ENCODE assay signal across 32 mouse cellular contexts in genomic region chr1:106007581-106007980, GRCm38 (mm10). TPM values are rescaled to one million over a fixed set of nuclear protein-coding genes. Genes with fewer than 3 reads are reported as not detected.
DNase-seq lines count a peak whose midpoint lies in the region; ATAC-seq and TF ChIP-seq lines count a peak whose summit lies in the region.
"Had no signal": no experiment of that assay in that cellular context is flagged by ENCODE, and none has a peak within 500 bp of the region (broad histone marks: within the 10 kb centered on the region; RNA-seq: fewer than 3 reads in every experiment).

No protein-coding gene starts in this region.

- no peak for TF ChIP-seq CTCF in MEL (IDR thresholded peaks at IDR 0.05 in 2 of 3, conservative IDR thresholded peaks at IDR 0.05 in 1 of 3; ENCODE audit: control insufficient read depth in 1 of 3, insufficient read depth in 1 of 3, low read depth in 2 of 3, low read length in 3 of 3, poor library complexity in 1 of 3, severe bottlenecking in 1 of 3)

- 0 out of 2 replicates have a peak, but pooled peaks have one; percentile 29 for ATAC-seq in heart, embryonic 12.5 days (ENCODE audit: insufficient number of reproducible peaks, low FRiP score)
- ATAC-seq: forebrain, embryonic 16.5 days; hindbrain, postnatal 0 days; intestine, postnatal 0 days; midbrain, embryonic 16.5 days had no signal

- H3K79me2 ChIP-seq in MEL (ENCODE audit: control insufficient read depth, insufficient read depth, low read length, poor library complexity): no peaks in the 10 kb centered on the region

- intact Hi-C loops in heart, postnatal 10 days (cut with DNase I): no loop called here

- DNase-seq in adrenal gland, adult (ENCODE audit: inconsistent age in 2 of 2, low spot score in 1 of 2): peak; percentile 54 to 63
- no peak for DNase-seq in adrenal gland, postnatal 4 days (ENCODE audit: low spot score in 2 of 2)
- DNase-seq in heart, postnatal 10 days: no peak
- peak; percentile 49 for DNase-seq in MEL (ENCODE audit: low read depth, low spot score)
- peak; percentile 24 for DNase-seq in brain, adult 2 months (ENCODE audit: low read depth, low spot score)
- no peak for DNase-seq in B cell, adult 2 months
- DNase-seq in cerebellum, adult 9-10 months: no peak
- DNase-seq: cerebellum, adult 11-12 months; cerebellum, postnatal 10 days; gastrocnemius, postnatal 10 days; heart, postnatal 14 days; kidney, adult 9 months; kidney, postnatal 14 days; layer of hippocampus, adult 9-11 months; lung, embryonic 14.5 days; lung, postnatal 14 days; right cerebral cortex, adult 18-20 months; thymus, adult 2 months; thymus, postnatal 36 days had no signal

- no peak overlapping the region for H3K4me3 ChIP-seq in heart, embryonic 12.5 days
- H3K4me3 ChIP-seq in MEL (ENCODE audit: control insufficient read depth in 1 of 2, insufficient read depth in 1 of 2, low read depth in 2 of 2, low read length in 2 of 2): no peak overlapping the region
- H3K4me3 ChIP-seq: erythroblast, embryonic 14.5 days; heart, embryonic 10.5 days; hindbrain, embryonic 12.5 days; limb, embryonic 10.5 days; limb, embryonic 15.5 days had no signal

- no peak for TF ChIP-seq RAD21 in MEL (IDR thresholded peaks at IDR 0.05; ENCODE audit: low read depth, low read length)

- H3K9ac ChIP-seq in heart, embryonic 12.5 days: no peak overlapping the region
- H3K9ac ChIP-seq in MEL (ENCODE audit: control insufficient read depth, low read depth, low read length, poor library complexity, severe bottlenecking): no peak overlapping the region
- H3K9ac ChIP-seq: hindbrain, embryonic 12.5 days; limb, embryonic 15.5 days; liver, embryonic 14.5 days; lung, embryonic 14.5 days had no signal

- H3K9me3 ChIP-seq in heart, embryonic 12.5 days (replicated peaks): no peaks in the 10 kb centered on the region
- H3K9me3 ChIP-seq in MEL (replicated peaks; ENCODE audit: insufficient read depth, low read length): no peaks in the 10 kb centered on the region
- H3K9me3 ChIP-seq: G1E; heart, embryonic 10.5 days; hindbrain, embryonic 12.5 days; limb, embryonic 10.5 days; limb, embryonic 15.5 days had no signal

- no peak overlapping the region for H3K4me2 ChIP-seq in heart, embryonic 12.5 days
- H3K4me2 ChIP-seq: hindbrain, embryonic 12.5 days; limb, embryonic 15.5 days; lung, embryonic 14.5 days; midbrain, embryonic 11.5 days had no signal

- TF ChIP-seq POLR2A in MEL (IDR thresholded peaks at IDR 0.05; ENCODE audit: control insufficient read depth in 1 of 2, insufficient read depth in 1 of 2, low read depth in 1 of 2, low read length in 2 of 2, poor library complexity in 1 of 2): no peak

- no peak overlapping the region for H3K27ac ChIP-seq in heart, embryonic 12.5 days (ENCODE audit: poor library complexity, severe bottlenecking)
- no peak overlapping the region for H3K27ac ChIP-seq in MEL (ENCODE audit: control insufficient read depth, low read depth, low read length)
- H3K27ac ChIP-seq: heart, embryonic 10.5 days; hindbrain, embryonic 12.5 days; hindbrain, postnatal 0 days; limb, embryonic 10.5 days; limb, embryonic 15.5 days; liver, embryonic 14.5 days had no signal

- H3K36me3 ChIP-seq in heart, embryonic 12.5 days: peaks cover 57% of the 10 kb centered on the region
- peaks cover 14 to 30% of the 10 kb centered on the region in 2 experiments for H3K36me3 ChIP-seq in MEL (ENCODE audit: control insufficient read depth in 1 of 2, insufficient read depth in 2 of 2, low read length in 2 of 2)

- H3K4me1 ChIP-seq in heart, embryonic 12.5 days (replicated peaks): 0 out of 2 replicates have a peak, but pooled peaks cover 6% of the 10 kb centered on the region
- H3K4me1 ChIP-seq in MEL (ENCODE audit: control insufficient read depth in 1 of 2, insufficient read depth in 2 of 2, low read length in 2 of 2): peaks cover 11 to 15% of the 10 kb centered on the region in 2 experiments
- H3K4me1 ChIP-seq: heart, embryonic 10.5 days; hindbrain, embryonic 12.5 days; limb, embryonic 10.5 days; limb, embryonic 15.5 days had no signal

- WGBS in heart, embryonic 12.5 days: 44% methylated on average over 1 of the region's 1 CpGs

- TF ChIP-seq EP300 in MEL (IDR thresholded peaks at IDR 0.05; ENCODE audit: low read depth in 1 of 2, low read length in 2 of 2): 0 out of 4 replicates have a peak, but pooled peaks of 1 of the 2 experiments have one; percentile 18

- H3K27me3 ChIP-seq in heart, embryonic 12.5 days (replicated peaks): no peaks in the 10 kb centered on the region
- no peaks in the 10 kb centered on the region for H3K27me3 ChIP-seq in MEL (ENCODE audit: control insufficient read depth in 1 of 2, insufficient read depth in 2 of 2, low read length in 2 of 2)
- H3K27me3 ChIP-seq: hindbrain, embryonic 12.5 days; limb, embryonic 15.5 days had no signal

TF ChIP-seq in MEL, 35 proteins besides CTCF, POLR2A, EP300 and RAD21:
- TF ChIP-seq GATA1 (IDR thresholded peaks at IDR 0.05; ENCODE audit: low read depth, low read length) (0 out of 2 replicates have a peak, but pooled peaks have one; percentile 8), TAL1 (IDR thresholded peaks at IDR 0.05; ENCODE audit: low read length) (peak; percentile 47), ZMIZ1 (IDR thresholded peaks at IDR 0.05; ENCODE audit: low read depth, low read length) (no peak), GABPA (IDR thresholded peaks at IDR 0.05; ENCODE audit: low read depth, low read length) (no peak), SMC3 (IDR thresholded peaks at IDR 0.05; ENCODE audit: low read depth, low read length) (no peak), CHD2 (IDR thresholded peaks at IDR 0.05; ENCODE audit: low read length) (no peak), CHD1 (IDR thresholded peaks at IDR 0.05; ENCODE audit: low read depth, low read length) (no peak), MAX (IDR thresholded peaks at IDR 0.05; ENCODE audit: low read length) (no peak), E2F4 (IDR thresholded peaks at IDR 0.05; ENCODE audit: borderline replicate concordance, low read depth, low read length) (no peak)

RNA-seq across cellular contexts. Expression of gene Zcchc2, which starts 17.4 kb away (rescaled TPM):
- 10 to 100 TPM; 18.8 to 19.5 TPM for total RNA-seq in adrenal gland, postnatal 4 days (2021)
- polyA plus RNA-seq in heart, embryonic 12.5 days (2016; fragmentation: Nextera tagmentation; extraction: Ambion mirVana): 2.0 and 2.3 TPM in 2 replicates
- total RNA-seq in heart, postnatal 10 days (2021): 1 to 10 TPM; 8.8 to 9.1 TPM
- 10.3 and 10.5 TPM in 2 replicates for total RNA-seq in MEL (2012; rRNA removed)
- 10 to 100 TPM; 19.1 to 25.0 TPM for polyA plus RNA-seq in MEL (2012; ENCODE audit: insufficient read depth in 1 of 2, insufficient read length in 2 of 2, low read depth in 1 of 2, low replicate concordance in 2 of 2, missing spikeins in 1 of 2)

Comparison
In these comparisons a context has a peak if more than half of its experiments do, and no peak if none do; other contexts are left out.
1. DNase-seq: peak in adrenal gland, adult (2 of 2), MEL (single experiment) and brain, adult 2 months (single experiment); none in adrenal gland, postnatal 4 days (0 of 2), heart, postnatal 10 days (0 of 2), B cell, adult 2 months (0 of 2) and cerebellum, adult 9-10 months (single experiment).